Mouse (Mus musculus) megakaryocyte, embryonic 14.5 days (primary cell): ENCODE measurements around the gene Plekhs1.
"Not testable (repeated sequence)": the region's sequence is repeated elsewhere in the genome, so short reads cannot be mapped to it uniquely, and the experiment has no call there.

Experiments used
- FLI1 ChIP-seq: IDR thresholded peaks from 2 replicates; pipeline ENCODE4 v1.6.1; 2012; ENCODE audit warnings: low read length, inconsistent platforms, mixed read lengths
- GATA1 ChIP-seq: IDR thresholded peaks from 3 replicates; pipeline ENCODE4 v1.6.1; 2012; ENCODE audit warnings: mixed read lengths, low read length, inconsistent platforms, borderline replicate concordance

GRCm38 (mm10) chr19:56513527-56513926, 52.1 kb downstream of the Plekhs1 start:
- TF ChIP-seq GATA1, FLI1: not testable (repeated sequence)
